Mouse (Mus musculus): Measurements from ENCODE around the gene Olfr691. TPM values are rescaled to one million over a fixed set of nuclear protein-coding genes. Genes with fewer than 3 reads are reported as not detected.

Gene Olfr691
- polyA plus RNA-seq (2012): not detected in 2 replicates

- Histone ChIP-seq H3K36me3 (ENCODE audit: control insufficient read depth) (no peaks in the 10 kb centered on the region), H3K4me1 (ENCODE audit: control insufficient read depth) (no peaks in the 10 kb centered on the region), H3K27me3 (ENCODE audit: control insufficient read depth) (no peaks in the 10 kb centered on the region), H3K9me3 (ENCODE audit: control insufficient read depth, low read length) (no peaks in the 10 kb centered on the region), H3K4me3 (replicated peaks) (no peak within 1 kb of the TSS)
- TF ChIP-seq GATA1 (IDR thresholded peaks at IDR 0.05; ENCODE audit: low read length) (no peak), TAL1 (IDR thresholded peaks at IDR 0.05; ENCODE audit: low read length) (no peak)
Measured at GRCm38 (mm10) chr7:105342170-105342569, at the start of gene Olfr691. Olfr691 (minus strand) TSS chr7:105342270.

GRCm38 (mm10) chr7:105390236-105390635 is 48.2 kb upstream of the Olfr691 start:
- TF ChIP-seq GATA1 (IDR thresholded peaks at IDR 0.05; ENCODE audit: low read length): no peak
- TF ChIP-seq TAL1 (IDR thresholded peaks at IDR 0.05; ENCODE audit: low read length): no peak
- no peaks in the 10 kb centered on the region for H3K4me1 ChIP-seq (ENCODE audit: control insufficient read depth)
- H3K27me3 ChIP-seq (ENCODE audit: control insufficient read depth): no peaks in the 10 kb centered on the region
- H3K4me3 ChIP-seq (replicated peaks): no peak overlapping the region
- H3K9me3 ChIP-seq (ENCODE audit: control insufficient read depth, low read length): no peaks in the 10 kb centered on the region
- peaks cover 54% of the 10 kb centered on the region for H3K36me3 ChIP-seq (ENCODE audit: control insufficient read depth)

- Histone ChIP-seq H3K9me3 (ENCODE audit: control insufficient read depth, low read length) (no peaks in the 10 kb centered on the region), H3K27me3 (ENCODE audit: control insufficient read depth) (no peaks in the 10 kb centered on the region), H3K36me3 (ENCODE audit: control insufficient read depth) (peaks cover 77% of the 10 kb centered on the region), H3K4me3 (replicated peaks) (no peak overlapping the region), H3K4me1 (ENCODE audit: control insufficient read depth) (no peaks in the 10 kb centered on the region)
- no peak for TF ChIP-seq GATA1 (IDR thresholded peaks at IDR 0.05; ENCODE audit: low read length)
- TF ChIP-seq TAL1 (IDR thresholded peaks at IDR 0.05; ENCODE audit: low read length): no peak
Measured at GRCm38 (mm10) chr7:105387696-105388095, 45.6 kb upstream of the Olfr691 start.

- H3K4me1 ChIP-seq (ENCODE audit: control insufficient read depth): no peaks in the 10 kb centered on the region
- no peaks in the 10 kb centered on the region for H3K27me3 ChIP-seq (ENCODE audit: control insufficient read depth)
- H3K4me3 ChIP-seq (replicated peaks): no peak overlapping the region
- peaks cover 80% of the 10 kb centered on the region for H3K36me3 ChIP-seq (ENCODE audit: control insufficient read depth)
- TF ChIP-seq GATA1 (IDR thresholded peaks at IDR 0.05; ENCODE audit: low read length) (no peak), TAL1 (IDR thresholded peaks at IDR 0.05; ENCODE audit: low read length) (no peak)
- no peaks in the 10 kb centered on the region for H3K9me3 ChIP-seq (ENCODE audit: control insufficient read depth, low read length)
Measured at GRCm38 (mm10) chr7:105380329-105380728, 38.3 kb upstream of the Olfr691 start.

GRCm38 (mm10) chr7:105374866-105375265 is 32.8 kb upstream of the Olfr691 start, which contains the start of gene Gm5901:
Gm5901 (plus strand) TSS chr7:105375038.
- Histone ChIP-seq H3K4me1 (ENCODE audit: control insufficient read depth) (no peaks in the 10 kb centered on the region; the same call in 1 of the 2 replicates), H3K4me3 (replicated peaks) (no peak within 1 kb of the TSS), H3K27me3 (ENCODE audit: control insufficient read depth) (no peaks in the 10 kb centered on the region), H3K36me3 (ENCODE audit: control insufficient read depth) (peaks cover 32% of the 10 kb centered on the region), H3K9me3 (ENCODE audit: control insufficient read depth, low read length) (no peaks in the 10 kb centered on the region)
- no peak for TF ChIP-seq GATA1 (IDR thresholded peaks at IDR 0.05; ENCODE audit: low read length)
- no peak for TF ChIP-seq TAL1 (IDR thresholded peaks at IDR 0.05; ENCODE audit: low read length)

GRCm38 (mm10) chr7:105373976-105374375 is 31.9 kb upstream of the Olfr691 start:
- TF ChIP-seq GATA1 (IDR thresholded peaks at IDR 0.05; ENCODE audit: low read length) (no peak), TAL1 (IDR thresholded peaks at IDR 0.05; ENCODE audit: low read length) (no peak)
- H3K36me3 ChIP-seq (ENCODE audit: control insufficient read depth): peaks cover 23% of the 10 kb centered on the region
- no peaks in the 10 kb centered on the region for H3K9me3 ChIP-seq (ENCODE audit: control insufficient read depth, low read length)
- no peaks in the 10 kb centered on the region; the same call in 1 of the 2 replicates for H3K4me1 ChIP-seq (ENCODE audit: control insufficient read depth)
- H3K4me3 ChIP-seq (replicated peaks): no peak overlapping the region
- H3K27me3 ChIP-seq (ENCODE audit: control insufficient read depth): no peaks in the 10 kb centered on the region

GRCm38 (mm10) chr7:105373509-105373908 is 31.4 kb upstream of the Olfr691 start:
- TF ChIP-seq GATA1 (IDR thresholded peaks at IDR 0.05; ENCODE audit: low read length) (no peak), TAL1 (IDR thresholded peaks at IDR 0.05; ENCODE audit: low read length) (no peak)
- Histone ChIP-seq H3K4me3 (replicated peaks) (no peak overlapping the region), H3K4me1 (ENCODE audit: control insufficient read depth) (no peaks in the 10 kb centered on the region; the same call in 1 of the 2 replicates), H3K9me3 (ENCODE audit: control insufficient read depth, low read length) (no peaks in the 10 kb centered on the region), H3K27me3 (ENCODE audit: control insufficient read depth) (no peaks in the 10 kb centered on the region), H3K36me3 (ENCODE audit: control insufficient read depth) (peaks cover 18% of the 10 kb centered on the region)

GRCm38 (mm10) chr7:105372912-105373311 is 30.8 kb upstream of the Olfr691 start:
- Histone ChIP-seq H3K4me3 (replicated peaks) (no peak overlapping the region), H3K9me3 (ENCODE audit: control insufficient read depth, low read length) (no peaks in the 10 kb centered on the region), H3K36me3 (ENCODE audit: control insufficient read depth) (peaks cover 13% of the 10 kb centered on the region), H3K4me1 (ENCODE audit: control insufficient read depth) (no peaks in the 10 kb centered on the region; the same call in 1 of the 2 replicates), H3K27me3 (ENCODE audit: control insufficient read depth) (no peaks in the 10 kb centered on the region)
- no peak for TF ChIP-seq GATA1 (IDR thresholded peaks at IDR 0.05; ENCODE audit: low read length)

- no peaks in the 10 kb centered on the region for H3K27me3 ChIP-seq (ENCODE audit: control insufficient read depth)
- TF ChIP-seq GATA1 (IDR thresholded peaks at IDR 0.05; ENCODE audit: low read length): no peak
- no peak for TF ChIP-seq TAL1 (IDR thresholded peaks at IDR 0.05; ENCODE audit: low read length)
- no peaks in the 10 kb centered on the region for H3K36me3 ChIP-seq (ENCODE audit: control insufficient read depth)
- no peak overlapping the region for H3K4me3 ChIP-seq (replicated peaks)
- no peaks in the 10 kb centered on the region; the same call in 1 of the 2 replicates for H3K4me1 ChIP-seq (ENCODE audit: control insufficient read depth)
- H3K9me3 ChIP-seq (ENCODE audit: control insufficient read depth, low read length): no peaks in the 10 kb centered on the region
Measured at GRCm38 (mm10) chr7:105368521-105368920, 26.5 kb upstream of the Olfr691 start.

- H3K4me1 ChIP-seq (ENCODE audit: control insufficient read depth): no peaks in the 10 kb centered on the region
- H3K36me3 ChIP-seq (ENCODE audit: control insufficient read depth): no peaks in the 10 kb centered on the region
- no peak within 1 kb of the TSS for H3K4me3 ChIP-seq (replicated peaks)
- no peaks in the 10 kb centered on the region for H3K27me3 ChIP-seq (ENCODE audit: control insufficient read depth)
- H3K9me3 ChIP-seq (ENCODE audit: control insufficient read depth, low read length): no peaks in the 10 kb centered on the region
- TF ChIP-seq GATA1 (IDR thresholded peaks at IDR 0.05; ENCODE audit: low read length) (no peak), TAL1 (IDR thresholded peaks at IDR 0.05; ENCODE audit: low read length) (no peak)
Measured at GRCm38 (mm10) chr7:105367930-105368329, 25.9 kb upstream of the Olfr691 start, which contains the start of gene Olfr692. Olfr692 (plus strand) TSS chr7:105368230.

Measured in erythroblast, embryonic 14.5 days (primary cell).